Mouse (Mus musculus): ENCODE measurements at regions not wholly inside any gene's neighbourhood (a gene's known extent, or its start where the extent isn't known, plus 50 kb on each side); places are given as distances from the start of the nearest gene placed in this dataset.

DNA sequence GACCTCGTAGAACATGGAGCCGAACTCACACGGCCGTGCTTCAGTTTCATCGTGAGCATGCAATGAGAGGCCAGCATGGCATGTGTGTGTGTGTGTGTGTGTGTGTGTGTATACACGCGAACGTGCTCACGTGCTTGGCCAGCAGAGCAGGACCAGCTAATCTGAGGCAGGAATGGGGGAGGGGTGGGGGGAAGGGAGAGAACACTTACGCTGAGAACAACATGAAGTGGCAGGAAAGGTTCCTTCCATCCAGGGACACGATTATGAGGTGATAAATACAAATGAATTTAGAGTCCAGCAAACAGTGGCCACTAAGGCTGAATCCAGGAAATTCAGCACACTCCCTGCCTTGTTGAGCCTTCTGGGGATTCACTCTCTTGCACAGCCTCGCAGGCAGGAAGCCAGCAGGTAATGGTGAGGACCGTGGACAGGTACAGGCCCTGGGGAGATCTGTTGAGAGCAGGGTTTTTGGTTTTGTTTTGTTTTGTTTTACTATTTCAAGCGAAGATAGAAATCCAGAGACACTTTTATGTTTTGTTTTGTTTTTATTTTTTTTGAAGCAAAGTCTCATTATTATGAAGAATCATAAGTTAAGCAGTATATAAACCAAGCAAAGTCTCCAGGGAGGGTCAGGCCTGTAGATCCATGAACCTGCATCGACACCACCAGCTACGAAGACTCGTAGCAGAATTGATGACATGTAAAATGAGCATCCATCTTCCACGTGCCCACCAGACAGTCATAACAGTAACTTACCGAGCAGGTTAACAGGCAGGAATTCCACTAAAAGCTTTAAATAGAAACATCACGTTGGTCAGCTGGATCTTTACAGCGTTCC lies 452.0 kb downstream of the Wdr11 start:
- no peak for DNase-seq (ENCODE audit: extremely low spot score in 1 of 2, low spot score in 2 of 2)
- intact Hi-C loops (cut with DNase I) = no loop called here

DNA sequence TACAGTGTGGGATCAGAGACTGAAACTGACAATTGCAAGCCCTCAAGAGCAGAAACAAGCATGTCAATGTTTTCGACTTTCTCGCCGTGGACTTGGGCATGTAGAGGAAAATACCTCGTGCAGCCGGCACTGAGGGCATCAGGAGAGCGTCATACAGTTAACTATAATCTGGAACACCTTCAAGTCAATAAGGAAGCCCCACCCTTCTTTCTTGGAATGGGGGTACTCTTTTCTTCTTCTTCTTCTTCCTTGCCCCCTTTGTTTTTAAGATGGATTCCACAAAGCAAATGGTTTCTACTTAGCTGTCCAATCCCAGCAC lies 452.5 kb downstream of the Wdr11 start:
- intact Hi-C loops (cut with DNase I) = no loop called here
- DNase-seq (ENCODE audit: extremely low spot score in 1 of 2, low spot score in 2 of 2) = no peak

- DNase-seq (ENCODE audit: extremely low spot score in 1 of 2, low spot score in 2 of 2) = no peak
- intact Hi-C loops (cut with DNase I) = no loop called here
Measured at GRCm38 (mm10) chr7:130044581-130044980, 452.9 kb downstream of the Wdr11 start.

- DNase-seq (ENCODE audit: extremely low spot score in 1 of 2, low spot score in 2 of 2) = no peak
Measured at GRCm38 (mm10) chr7:130046086-130046485, 454.4 kb downstream of the Wdr11 start.

GRCm38 (mm10) chr7:130047293-130048034 lies 455.8 kb downstream of the Wdr11 start:
- DNase-seq (ENCODE audit: extremely low spot score in 1 of 2, low spot score in 2 of 2) = no peak
- intact Hi-C loops (cut with DNase I) = no loop called here

More at GRCm38 (mm10) chr7:130046086-130046485, 454.4 kb downstream of the Wdr11 start:
- intact Hi-C loops (cut with DNase I) = no loop called here

DNA sequence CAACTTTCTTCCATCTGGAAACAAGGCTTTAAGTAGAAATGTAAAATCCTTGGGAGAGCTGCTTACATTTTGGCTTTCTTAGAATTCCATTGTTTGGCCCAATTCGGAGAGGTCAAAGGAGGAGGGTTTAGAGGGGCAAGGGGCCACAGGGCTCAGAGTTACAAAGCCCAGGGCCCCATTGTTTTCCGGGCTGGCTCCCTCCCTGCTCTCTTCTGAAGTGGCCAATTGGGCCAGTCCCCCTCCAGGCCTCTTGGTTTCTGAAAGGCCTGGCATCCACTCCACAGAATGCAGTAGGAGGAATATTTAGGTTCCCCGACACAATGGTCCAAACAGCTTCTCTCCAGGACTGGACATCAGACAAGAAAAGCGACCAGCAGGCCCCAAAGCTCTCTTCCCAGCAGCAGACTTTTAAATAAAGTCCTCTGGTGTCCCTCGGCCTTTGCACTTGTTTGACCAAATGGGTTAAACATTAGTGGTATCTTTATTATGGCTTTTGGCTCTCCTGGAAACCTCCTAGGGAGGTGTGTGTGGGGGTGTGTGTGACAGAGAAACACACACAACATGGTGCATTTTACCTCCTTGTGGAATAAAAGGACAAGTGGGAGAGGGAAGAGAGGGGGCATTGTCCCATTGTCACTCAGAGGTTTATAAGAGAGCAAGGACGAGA lies 456.6 kb downstream of the Wdr11 start:
- intact Hi-C loops (cut with DNase I) = no loop called here
- DNase-seq (ENCODE audit: extremely low spot score in 1 of 2, low spot score in 2 of 2) = no peak

DNA sequence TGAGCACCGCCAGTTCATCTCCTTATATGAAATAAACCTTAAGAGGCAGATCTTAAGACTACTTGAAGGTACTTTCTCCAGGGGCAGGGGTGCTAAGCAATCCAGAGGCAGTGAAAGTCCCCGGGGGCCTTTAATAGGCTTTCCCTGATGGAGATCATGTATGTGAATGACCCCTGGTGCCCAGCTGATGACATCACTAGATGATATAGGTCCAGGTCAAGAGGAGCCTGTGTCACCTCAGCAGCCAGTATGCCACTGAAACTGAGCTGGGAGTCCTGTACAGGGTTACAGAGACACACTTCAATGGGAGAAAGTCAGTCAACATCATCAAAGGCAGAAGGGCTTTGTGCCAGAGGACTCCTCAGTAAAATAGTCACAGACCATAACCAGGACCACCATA lies 457.8 kb downstream of the Wdr11 start:
- intact Hi-C loops (cut with DNase I) = no loop called here

GRCm38 (mm10) chr7:130050120-130050519 lies 458.5 kb downstream of the Wdr11 start:
- intact Hi-C loops (cut with DNase I) = no loop called here
- no peak for DNase-seq (ENCODE audit: extremely low spot score in 1 of 2, low spot score in 2 of 2)

More for the DNA sequence above, 457.8 kb downstream of the Wdr11 start:
- no peak for DNase-seq (ENCODE audit: extremely low spot score in 1 of 2, low spot score in 2 of 2)

GRCm38 (mm10) chr7:130052376-130052775 lies 460.7 kb downstream of the Wdr11 start:
- DNase-seq (ENCODE audit: extremely low spot score in 1 of 2, low spot score in 2 of 2) = no peak
- intact Hi-C loops (cut with DNase I) = no loop called here

GRCm38 (mm10) chr7:130057708-130058107 lies 462.5 kb downstream of the Ate1 start:
- DNase-seq (ENCODE audit: extremely low spot score in 1 of 2, low spot score in 2 of 2) = no peak
- intact Hi-C loops (cut with DNase I) = no loop called here

- intact Hi-C loops (cut with DNase I) = no loop called here
- no peak for DNase-seq (ENCODE audit: extremely low spot score in 1 of 2, low spot score in 2 of 2)
Measured at GRCm38 (mm10) chr7:130058267-130058666, 461.9 kb downstream of the Ate1 start.

GRCm38 (mm10) chr7:130059684-130060607 lies 460.2 kb downstream of the Ate1 start:
- DNase-seq (ENCODE audit: extremely low spot score in 1 of 2, low spot score in 2 of 2) = no peak

GRCm38 (mm10) chr7:130064500-130064899 lies 455.7 kb downstream of the Ate1 start:
- intact Hi-C loops (cut with DNase I) = no loop called here
- no peak for DNase-seq (ENCODE audit: extremely low spot score in 1 of 2, low spot score in 2 of 2)

More at GRCm38 (mm10) chr7:130059684-130060607, 460.2 kb downstream of the Ate1 start:
- intact Hi-C loops (cut with DNase I) = no loop called here

- DNase-seq (ENCODE audit: extremely low spot score in 1 of 2, low spot score in 2 of 2) = no peak
- intact Hi-C loops (cut with DNase I) = no loop called here
Measured at GRCm38 (mm10) chr7:130068316-130068715, 451.9 kb downstream of the Ate1 start.

- intact Hi-C loops (cut with DNase I) = no loop called here
- DNase-seq (ENCODE audit: extremely low spot score in 1 of 2, low spot score in 2 of 2) = no peak
Measured at GRCm38 (mm10) chr7:130073388-130073787, 446.8 kb downstream of the Ate1 start.

DNA sequence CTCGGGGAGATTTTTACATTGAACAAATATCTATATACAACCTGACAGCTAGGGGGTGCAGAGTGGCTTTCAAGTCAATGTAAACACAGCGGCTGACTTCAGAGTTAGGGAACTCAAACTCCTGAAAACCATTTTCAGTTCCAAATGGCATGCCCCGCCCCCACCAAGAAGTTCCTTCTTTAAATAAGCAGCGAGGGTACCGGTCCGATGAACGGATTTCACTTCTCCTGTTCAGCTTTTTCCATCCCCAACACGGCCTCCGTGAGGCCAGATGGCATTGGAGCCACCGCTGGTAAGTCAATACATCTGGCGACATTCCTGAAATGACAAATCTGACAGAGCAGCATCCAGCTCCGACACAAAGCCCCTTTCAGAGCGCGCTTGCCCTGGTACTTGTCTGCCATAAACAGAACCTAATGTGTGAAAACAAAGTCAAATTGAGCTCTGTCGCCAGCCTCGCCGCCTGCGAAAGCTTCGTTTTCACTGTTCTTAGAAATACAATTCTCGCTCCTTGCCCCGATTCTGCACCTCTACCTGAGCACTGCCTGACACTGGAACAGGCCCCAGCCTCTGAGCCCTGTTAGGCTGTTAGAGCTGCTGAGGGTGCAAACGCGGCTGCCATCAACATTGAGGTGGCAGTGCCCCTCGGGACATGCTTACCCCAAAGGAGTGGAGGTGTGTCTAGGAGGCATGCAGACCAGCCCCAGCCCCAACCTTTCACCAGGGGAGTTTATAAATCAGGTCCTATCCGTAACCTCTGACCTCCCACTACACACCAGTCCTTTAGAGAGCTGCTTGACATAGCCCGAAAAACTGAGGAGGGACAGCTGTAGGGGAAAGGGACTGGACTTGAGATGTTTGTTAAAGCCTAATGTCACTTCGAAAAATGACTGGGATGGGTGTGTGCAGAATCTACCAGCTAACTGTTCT lies 446.0 kb downstream of the Ate1 start:
- DNase-seq (ENCODE audit: extremely low spot score in 1 of 2, low spot score in 2 of 2) = peak in 1 of 2 experiments; percentile 30
- intact Hi-C loops (cut with DNase I) = no loop called here

DNA sequence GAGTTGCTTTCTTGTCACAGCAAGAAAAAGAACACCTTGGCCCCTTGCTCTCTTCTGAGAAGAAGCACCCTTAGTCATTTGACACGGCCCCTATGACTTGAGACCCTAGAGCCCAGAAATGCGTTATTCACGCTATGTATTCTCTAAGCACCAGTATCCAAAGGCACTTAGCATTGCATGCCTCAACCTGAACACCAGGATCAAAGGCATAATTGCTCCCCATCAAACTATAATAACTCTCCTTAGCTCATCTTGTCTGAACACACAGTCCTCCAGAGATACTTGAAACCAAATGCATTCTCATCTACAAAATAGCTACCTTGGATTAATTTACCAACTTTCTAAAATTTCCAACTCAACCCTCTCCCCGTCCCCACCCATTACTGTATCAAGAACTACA lies 437.5 kb downstream of the Ate1 start:
- DNase-seq (ENCODE audit: extremely low spot score in 1 of 2, low spot score in 2 of 2) = no peak
- intact Hi-C loops (cut with DNase I) = no loop called here

DNA sequence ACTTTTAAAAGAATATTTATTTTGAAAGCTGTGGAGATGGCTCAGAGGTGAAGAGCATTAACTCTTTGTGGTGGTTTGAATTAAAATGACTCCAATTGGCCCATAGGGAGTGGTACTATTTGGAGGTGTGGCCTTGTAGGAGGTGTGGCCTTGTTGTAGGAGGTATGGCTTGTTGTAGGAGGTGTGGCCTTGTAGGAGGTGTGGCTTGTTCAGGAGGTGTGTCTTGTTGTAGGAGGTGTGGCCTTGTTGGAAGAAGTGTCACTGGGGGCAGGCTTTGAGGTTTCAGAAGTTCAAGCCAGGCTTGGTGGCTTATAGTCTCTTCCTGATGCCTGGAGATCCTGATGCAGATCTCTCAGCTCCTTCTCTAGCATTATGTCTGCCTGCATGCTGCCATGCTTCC lies 434.5 kb downstream of the Ate1 start:
- DNase-seq (ENCODE audit: extremely low spot score in 1 of 2, low spot score in 2 of 2) = no peak
- intact Hi-C loops (cut with DNase I) = no loop called here
